Mouse (Mus musculus) bone marrow, adult 2 months (tissue): ENCODE measurements around the gene Rlf.

Experiments
- CTCF ChIP-seq: fragments of 200-500 bp; IDR thresholded peaks from 2 replicates; pipeline ENCODE4 v1.5.1; 2011; ENCODE audit warnings: low read length, control low read depth; ENCODE audit not compliant: control insufficient read depth, insufficient read depth
- POLR2A ChIP-seq: fragments of 200-500 bp; IDR thresholded peaks from 2 replicates; pipeline ENCODE4 v1.6.1; 2011; ENCODE audit warnings: low read depth, mild to moderate bottlenecking, control low read depth, low read length, borderline replicate concordance; ENCODE audit not compliant: control insufficient read depth

GRCm38 (mm10) chr4:121196205-121196604 is 18.7 kb downstream of the Rlf start:
- TF ChIP-seq CTCF: no peak
- no peak for TF ChIP-seq POLR2A
